Mouse (Mus musculus) G1E (cell line): ENCODE data around the gene Egfem1. TPM values are rescaled to one million over a fixed set of nuclear protein-coding genes. Genes with fewer than 3 reads are reported as not detected.

ENCODE experiments used
- ATAC-seq: 2 replicates; pipeline ENCODE4 v1.8.0; 2016; ENCODE audit warnings: mild to moderate bottlenecking; ENCODE audit not compliant: insufficient number of reproducible peaks, poor library complexity, low FRiP score, severe bottlenecking; ENCODE audit errors: extremely low read depth
- DNase-seq: peaks from one replicate; pipeline ENCODE4 v3.0.0; 2012; ENCODE audit warnings: low spot score
- H3K27me3 ChIP-seq: 2 replicates; pipeline ENCODE4 v1.6.1; 2012; ENCODE audit warnings: mild to moderate bottlenecking, low read length, inconsistent platforms; ENCODE audit not compliant: insufficient read depth
- H3K36me3 ChIP-seq: replicated peaks from 2 replicates; pipeline ENCODE3; 2012; ENCODE audit warnings: mild to moderate bottlenecking, inconsistent platforms
- H3K4me1 ChIP-seq: 2 replicates; pipeline ENCODE4 v1.6.1; 2012; ENCODE audit warnings: low read depth, low read length, inconsistent platforms, mixed read lengths; ENCODE audit not compliant: insufficient read depth
- H3K4me3 ChIP-seq: 2 replicates; pipeline ENCODE4 v1.5.1; 2012; ENCODE audit warnings: low read depth, mild to moderate bottlenecking, inconsistent platforms, low read length, moderate library complexity, mixed read lengths
- H3K9me3 ChIP-seq: replicated peaks from 2 replicates; pipeline ENCODE4 v1.6.1; 2012; ENCODE audit warnings: inconsistent platforms
- CTCF ChIP-seq: IDR thresholded peaks from 2 replicates; pipeline ENCODE4 v1.5.1; 2012; ENCODE audit warnings: low read depth, low read length, inconsistent platforms, mixed read lengths
- GATA1 ChIP-seq: IDR thresholded peaks from 2 replicates; pipeline ENCODE4 v1.6.1; 2012; ENCODE audit warnings: borderline replicate concordance, low read length, inconsistent platforms, mixed read lengths
- GATA2 ChIP-seq: IDR thresholded peaks from 2 replicates; pipeline ENCODE4 v1.6.1; 2012; ENCODE audit warnings: low read depth, low read length, inconsistent platforms, borderline replicate concordance
- POLR2AphosphoS5 ChIP-seq: IDR thresholded peaks from 2 replicates; pipeline ENCODE4 v1.6.1; 2012; ENCODE audit warnings: low read depth, low read length, inconsistent platforms; ENCODE audit not compliant: insufficient replicate concordance
- TAL1 ChIP-seq: conservative IDR thresholded peaks from 2 replicates; pipeline ENCODE4 v1.6.1; 2012; ENCODE audit warnings: low read depth, low read length, inconsistent platforms, mixed read lengths
- polyA plus RNA-seq: library from polyadenylated mRNA; stranded (reverse); fragments of >175 nt; gene quantifications from 2 replicates; pipeline ENCODE4 v1.2.3, GENCODE M21; 2012
- total RNA-seq, 2 experiments: library from RNA; stranded (forward) in 1 of 2; stranded (reverse) in 1 of 2; fragments of 200-1000 nt in 1 of 2; fragments of >200 nt in 1 of 2; fragmentation: Nextera tagmentation in 1 of 2; gene quantifications; 2 replicates each; pipeline ENCODE4 v1.2.3; 2014 to 2017

Gene Egfem1
- total and polyA plus RNA-seq, 3 experiments: 0.22 TPM; not detected in 2

GRCm38 (mm10) chr3:29444661-29445060 lies 362.8 kb downstream of the Egfem1 start:
- Histone ChIP-seq H3K4me3 (no peak overlapping the region), H3K9me3 (no peaks in the 10 kb centered on the region), H3K36me3 (no peaks in the 10 kb centered on the region), H3K27me3 (no peaks in the 10 kb centered on the region), H3K4me1 (no peaks in the 10 kb centered on the region)
- no peak for DNase-seq
- no peak for ATAC-seq
- no peak for TF ChIP-seq GATA2
- no peak for TF ChIP-seq POLR2AphosphoS5
- TF ChIP-seq GATA1: no peak
- no peak for TF ChIP-seq TAL1

DNA sequence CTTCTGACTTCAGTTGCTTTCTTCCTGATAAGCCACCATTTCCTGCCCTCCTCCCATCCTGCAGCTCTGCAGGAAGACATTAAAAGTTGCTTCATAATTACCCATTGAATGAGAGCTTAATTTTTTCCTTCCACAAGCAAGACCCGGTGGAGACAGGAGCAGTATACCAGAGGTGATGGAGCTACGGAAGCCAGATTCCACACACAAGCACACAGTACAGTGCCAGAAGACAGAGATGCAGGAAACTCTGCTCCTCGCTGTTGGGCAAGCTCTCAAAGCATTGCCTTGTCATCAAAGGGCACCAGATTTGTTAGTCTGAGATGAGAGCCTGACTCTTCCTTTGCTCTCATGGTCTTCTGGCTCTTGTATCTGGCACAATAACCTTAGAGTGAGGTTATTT lies 364.3 kb downstream of the Egfem1 start:
- ATAC-seq (no peak), DNase-seq (no peak)
- Histone ChIP-seq H3K36me3 (no peaks in the 10 kb centered on the region), H3K4me1 (no peaks in the 10 kb centered on the region), H3K4me3 (no peak overlapping the region), H3K9me3 (no peaks in the 10 kb centered on the region), H3K27me3 (no peaks in the 10 kb centered on the region)
- TF ChIP-seq POLR2AphosphoS5 (no peak), CTCF (no peak), TAL1 (no peak), GATA1 (no peak), GATA2 (no peak)

- Histone ChIP-seq H3K4me3 (no peak overlapping the region), H3K9me3 (no peaks in the 10 kb centered on the region), H3K4me1 (no peaks in the 10 kb centered on the region), H3K36me3 (no peaks in the 10 kb centered on the region), H3K27me3 (no peaks in the 10 kb centered on the region)
- no peak for TF ChIP-seq CTCF
- TF ChIP-seq GATA2: no peak
- no peak for TF ChIP-seq TAL1
- TF ChIP-seq GATA1: no peak
- no peak for TF ChIP-seq POLR2AphosphoS5
- ATAC-seq: no peak
- no peak for DNase-seq
Observed at GRCm38 (mm10) chr3:29448829-29449406, 367.1 kb downstream of the Egfem1 start.

DNA sequence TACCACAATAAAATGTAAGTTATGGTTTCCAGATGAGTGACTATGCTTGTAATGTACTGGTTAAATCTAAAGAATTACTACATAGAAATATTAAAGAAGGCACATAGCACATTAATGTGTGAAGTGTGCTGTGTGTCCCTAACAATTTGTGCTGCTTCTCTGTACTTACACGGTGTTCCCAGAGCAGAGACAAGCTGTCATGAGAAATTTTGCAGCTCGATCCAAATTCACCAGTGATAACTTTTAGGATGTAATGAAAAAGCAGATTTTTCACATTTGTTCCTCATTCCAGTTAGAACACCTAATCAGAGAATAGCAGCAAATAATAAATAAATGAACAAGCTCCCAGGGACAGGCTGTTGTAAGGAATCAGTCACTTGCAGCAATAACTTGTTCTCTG lies 416.4 kb downstream of the Egfem1 start:
- Histone ChIP-seq H3K4me3 (no peak overlapping the region), H3K27me3 (no peaks in the 10 kb centered on the region), H3K4me1 (no peaks in the 10 kb centered on the region), H3K9me3 (no peaks in the 10 kb centered on the region), H3K36me3 (no peaks in the 10 kb centered on the region)
- TF ChIP-seq POLR2AphosphoS5: no peak
- TF ChIP-seq GATA1: no peak
- TF ChIP-seq TAL1: no peak
- no peak for TF ChIP-seq CTCF
- no peak for TF ChIP-seq GATA2
- no peak for ATAC-seq
- no peak for DNase-seq

GRCm38 (mm10) chr3:29499188-29499587 lies 417.4 kb downstream of the Egfem1 start:
- H3K9me3 ChIP-seq: no peaks in the 10 kb centered on the region
- DNase-seq (no peak), ATAC-seq (no peak)
- H3K4me1 ChIP-seq: no peaks in the 10 kb centered on the region
- H3K36me3 ChIP-seq: no peaks in the 10 kb centered on the region
- no peaks in the 10 kb centered on the region for H3K27me3 ChIP-seq
- TF ChIP-seq TAL1 (no peak), GATA1 (no peak)
- H3K4me3 ChIP-seq: no peak overlapping the region

DNA sequence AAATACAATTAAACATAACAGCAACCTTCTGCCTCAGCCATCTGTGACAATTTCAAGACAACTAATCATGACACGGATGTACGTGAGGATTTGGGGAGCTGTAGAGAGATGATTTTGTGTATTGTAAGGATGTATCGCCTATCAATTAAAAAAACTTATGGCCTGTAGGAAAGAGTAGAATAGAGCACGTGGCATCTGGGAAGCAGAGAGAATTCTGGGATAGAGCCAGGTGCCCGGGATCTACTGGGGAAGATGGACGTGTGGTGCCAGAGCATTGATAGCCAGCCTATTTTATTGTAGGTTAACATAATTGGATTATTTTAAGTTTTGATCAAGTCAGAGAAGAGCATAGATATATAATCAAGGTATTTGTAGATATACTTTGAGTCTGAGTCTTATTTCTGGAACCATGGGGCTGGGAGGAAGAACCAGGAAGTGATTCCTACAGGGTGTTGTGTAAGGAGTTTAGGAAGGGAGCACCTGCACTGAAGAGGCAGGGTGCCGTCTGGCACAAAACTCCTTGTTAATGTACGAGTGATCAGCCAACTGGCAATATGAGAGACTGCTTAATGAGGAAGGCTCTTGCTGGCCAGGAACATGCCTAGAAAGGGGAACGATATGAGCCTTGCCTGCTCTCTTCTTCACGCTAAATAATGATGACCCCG lies 443.6 kb downstream of the Egfem1 start:
- Histone ChIP-seq H3K9me3 (no peaks in the 10 kb centered on the region), H3K4me3 (no peak overlapping the region), H3K4me1 (no peaks in the 10 kb centered on the region), H3K36me3 (no peaks in the 10 kb centered on the region), H3K27me3 (no peaks in the 10 kb centered on the region)
- DNase-seq (no peak), ATAC-seq (no peak)
- TF ChIP-seq CTCF (no peak), GATA1 (no peak), TAL1 (no peak), POLR2AphosphoS5 (no peak), GATA2 (no peak)
